ENCODE assay signal across 24 mouse cellular contexts in genomic region chr16:90301706-90302105, GRCm38 (mm10). TPM values are rescaled to one million over a fixed set of nuclear protein-coding genes. Genes with fewer than 3 reads are reported as not detected.
DNase-seq lines count a peak whose midpoint lies in the region; ATAC-seq and TF ChIP-seq lines count a peak whose summit lies in the region.
"Had no signal": no experiment of that assay in that cellular context is flagged by ENCODE, and none has a peak within 500 bp of the region (broad histone marks: within the 10 kb centered on the region; RNA-seq: fewer than 3 reads in every experiment).

No protein-coding gene starts in this region.

- WGBS in heart, embryonic 12.5 days, result 87% methylated on average over 10 of the region's 10 CpGs

- no peaks in the 10 kb centered on the region for H3K36me3 ChIP-seq in heart, embryonic 12.5 days
- no peaks in the 10 kb centered on the region for H3K36me3 ChIP-seq in ES-E14 (ENCODE audit: control insufficient read depth, insufficient read depth, low read length, poor library complexity, severe bottlenecking)
- H3K36me3 ChIP-seq: embryonic facial prominence, embryonic 13.5 days; embryonic facial prominence, embryonic 15.5 days; forebrain, embryonic 10.5 days; forebrain, embryonic 12.5 days had no signal

- no peak overlapping the region for H3K27ac ChIP-seq in heart, embryonic 12.5 days (ENCODE audit: poor library complexity, severe bottlenecking)
- H3K27ac ChIP-seq in ES-E14 (ENCODE audit: insufficient read depth, low read depth, low read length, poor library complexity, severe bottlenecking), result no peak overlapping the region
- H3K27ac ChIP-seq: embryonic facial prominence, embryonic 13.5 days; embryonic facial prominence, embryonic 15.5 days; forebrain, embryonic 10.5 days; forebrain, embryonic 12.5 days had no signal

- no peak overlapping the region for H3K4me2 ChIP-seq in heart, embryonic 12.5 days
- H3K4me2 ChIP-seq: embryonic facial prominence, embryonic 13.5 days; embryonic facial prominence, embryonic 15.5 days; forebrain, embryonic 12.5 days had no signal

- in situ Hi-C loops in ES-E14 (cut with MboI; ENCODE audit: low sequenced_read_pairs in 2 of 2, unreplicated experiment in 2 of 2), result no loop called here

- no peak overlapping the region for H3K4me3 ChIP-seq in heart, embryonic 12.5 days
- no peak overlapping the region for H3K4me3 ChIP-seq in ES-E14 (ENCODE audit: insufficient read depth in 1 of 2, low read depth in 1 of 2, low read length in 2 of 2, poor library complexity in 1 of 2, severe bottlenecking in 1 of 2)
- H3K4me3 ChIP-seq: embryonic facial prominence, embryonic 13.5 days; embryonic facial prominence, embryonic 15.5 days; erythroblast, embryonic 14.5 days; forebrain, embryonic 10.5 days; forebrain, embryonic 12.5 days had no signal

- H3K9ac ChIP-seq in heart, embryonic 12.5 days, result no peak overlapping the region
- peak overlapping the region; percentile 30; the same call in 1 of the 2 replicates for H3K9ac ChIP-seq in ES-E14 (ENCODE audit: insufficient read depth, low read depth, low read length, poor library complexity, severe bottlenecking)
- H3K9ac ChIP-seq: embryonic facial prominence, embryonic 13.5 days; embryonic facial prominence, embryonic 15.5 days; forebrain, embryonic 12.5 days had no signal

- H3K4me1 ChIP-seq in heart, embryonic 12.5 days (replicated peaks), result peaks cover 20% of the 10 kb centered on the region
- H3K4me1 ChIP-seq in ES-E14 (ENCODE audit: control insufficient read depth in 2 of 2, insufficient read depth in 2 of 2, low read length in 2 of 2, poor library complexity in 1 of 2), result peaks cover 11 to 19% of the 10 kb centered on the region in 2 experiments; a peak in 3 of 4 replicates
- H3K4me1 ChIP-seq: embryonic facial prominence, embryonic 15.5 days had no signal

- peak; percentile 67 for DNase-seq in heart, adult 11 months
- DNase-seq in ES-E14 (ENCODE audit: low read depth, low spot score) (no peak), ZHBTc4 (ENCODE audit: low read depth, low spot score) (peak; percentile 48)
- DNase-seq in adrenal gland, postnatal 10 days, result no peak
- no peak for DNase-seq in lung, postnatal 14 days
- DNase-seq: adrenal gland, adult 2 months; adrenal gland, postnatal 14 days; adrenal gland, postnatal 36 days; B cell, adult 2 months; cerebellum, adult 11-12 months; cerebellum, adult 2 months; cerebellum, adult 9-10 months; cerebellum, postnatal 10 days; cerebellum, postnatal 25 days; embryo, embryonic 11 days had no signal

- no peak for ATAC-seq in heart, embryonic 12.5 days (ENCODE audit: insufficient number of reproducible peaks, low FRiP score)
- ATAC-seq: CD4-positive, CD25-positive, alpha-beta regulatory T cell, adult 4 months; forebrain, embryonic 14.5 days; forebrain, embryonic 16.5 days had no signal

- H3K27me3 ChIP-seq in heart, embryonic 12.5 days (replicated peaks), result peaks cover 16% of the 10 kb centered on the region
- H3K27me3 ChIP-seq: embryonic facial prominence, embryonic 15.5 days had no signal

- H3K9me3 ChIP-seq in heart, embryonic 12.5 days (replicated peaks), result no peaks in the 10 kb centered on the region
- H3K9me3 ChIP-seq in ES-E14 (ENCODE audit: control insufficient read depth, insufficient read depth, low read depth, low read length), result no peaks in the 10 kb centered on the region
- H3K9me3 ChIP-seq: embryonic facial prominence, embryonic 13.5 days; embryonic facial prominence, embryonic 15.5 days; forebrain, embryonic 10.5 days; forebrain, embryonic 12.5 days had no signal

TF ChIP-seq in ES-E14, 5 proteins besides CTCF, POLR2A, EP300 and RAD21:
- TF ChIP-seq ZC3H11A (IDR thresholded peaks at IDR 0.05; ENCODE audit: borderline replicate concordance, low read depth, low read length) (no peak), HCFC1 (IDR thresholded peaks at IDR 0.05; ENCODE audit: borderline replicate concordance, insufficient read depth, low read length) (no peak), ZNF384 (IDR thresholded peaks at IDR 0.05; ENCODE audit: low read depth, low read length) (no peak), CHD2 (IDR thresholded peaks at IDR 0.05; ENCODE audit: low read depth, low read length) (no peak), MAFK (IDR thresholded peaks at IDR 0.05; ENCODE audit: insufficient read depth, low read depth, low read length) (no peak)

RNA-seq across cellular contexts. Expression of gene Scaf4, which starts 17.4 kb away (rescaled TPM):
- 27.3 and 29.7 TPM in 2 replicates for polyA plus RNA-seq in heart, embryonic 12.5 days (2016; fragmentation: Nextera tagmentation; extraction: Ambion mirVana)
- total RNA-seq in ES-E14 (2012; rRNA removed), result 36.0 and 57.7 TPM in 2 replicates
- 10 to 100 TPM; 37.4 to 50.4 TPM for total RNA-seq in adrenal gland, postnatal 10 days (2021)

Comparison
In these comparisons a context has a peak if more than half of its experiments do, and no peak if none do; other contexts are left out.
1. DNase-seq: peak in heart, adult 11 months (single experiment) and ZHBTc4 (single experiment); none in ES-E14 (single experiment), adrenal gland, postnatal 10 days (single experiment) and lung, postnatal 14 days (single experiment).